Mouse (Mus musculus) testis, adult 2 months (tissue): ENCODE data around the gene Gm48552. TPM values are rescaled to one million over a fixed set of nuclear protein-coding genes. Genes with fewer than 3 reads are reported as not detected.

Experiments used
- H3K27ac ChIP-seq: fragments of 200-500 bp; 2 replicates; pipeline ENCODE4 v1.5.1; 2012; ENCODE audit warnings: low read depth, low read length; ENCODE audit not compliant: control insufficient read depth, insufficient read depth
- H3K27me3 ChIP-seq: fragments of 200-500 bp; 2 replicates; pipeline ENCODE4 v1.6.1; 2012; ENCODE audit warnings: mild to moderate bottlenecking, low read length, moderate library complexity; ENCODE audit not compliant: control insufficient read depth, insufficient read depth
- H3K36me3 ChIP-seq: fragments of 200-500 bp; 2 replicates; pipeline ENCODE4 v1.6.1; 2012; ENCODE audit warnings: mild to moderate bottlenecking, low read length; ENCODE audit not compliant: control insufficient read depth, insufficient read depth
- H3K4me1 ChIP-seq: fragments of 200-500 bp; 2 replicates; pipeline ENCODE4 v1.6.1; 2012; ENCODE audit warnings: low read length; ENCODE audit not compliant: control insufficient read depth, insufficient read depth
- H3K4me3 ChIP-seq: fragments of 200-500 bp; 2 replicates; pipeline ENCODE4 v1.5.1; 2012; ENCODE audit warnings: low read depth, mild to moderate bottlenecking, low read length, moderate library complexity, mixed read lengths; ENCODE audit not compliant: control insufficient read depth
- CTCF ChIP-seq: fragments of 200-500 bp; IDR thresholded peaks from 2 replicates; pipeline ENCODE4 v1.5.1; 2012; ENCODE audit warnings: low read depth, mild to moderate bottlenecking, inconsistent platforms, low read length, moderate library complexity; ENCODE audit not compliant: control insufficient read depth, insufficient read depth, insufficient replicate concordance
- POLR2A ChIP-seq: fragments of 200-500 bp; IDR thresholded peaks from 2 replicates; pipeline ENCODE4 v1.6.1; 2012; ENCODE audit warnings: low read depth, mild to moderate bottlenecking, inconsistent platforms, low read length, moderate library complexity; ENCODE audit not compliant: control insufficient read depth
- polyA plus RNA-seq: library from polyadenylated mRNA; depleted of rRNA; stranded (reverse); fragments of >200 nt; gene quantifications from 2 replicates; pipeline ENCODE4 v1.2.3, GENCODE M21; 2012

Gene Gm48552
- polyA plus RNA-seq, 1 experiment: not detected

DNA sequence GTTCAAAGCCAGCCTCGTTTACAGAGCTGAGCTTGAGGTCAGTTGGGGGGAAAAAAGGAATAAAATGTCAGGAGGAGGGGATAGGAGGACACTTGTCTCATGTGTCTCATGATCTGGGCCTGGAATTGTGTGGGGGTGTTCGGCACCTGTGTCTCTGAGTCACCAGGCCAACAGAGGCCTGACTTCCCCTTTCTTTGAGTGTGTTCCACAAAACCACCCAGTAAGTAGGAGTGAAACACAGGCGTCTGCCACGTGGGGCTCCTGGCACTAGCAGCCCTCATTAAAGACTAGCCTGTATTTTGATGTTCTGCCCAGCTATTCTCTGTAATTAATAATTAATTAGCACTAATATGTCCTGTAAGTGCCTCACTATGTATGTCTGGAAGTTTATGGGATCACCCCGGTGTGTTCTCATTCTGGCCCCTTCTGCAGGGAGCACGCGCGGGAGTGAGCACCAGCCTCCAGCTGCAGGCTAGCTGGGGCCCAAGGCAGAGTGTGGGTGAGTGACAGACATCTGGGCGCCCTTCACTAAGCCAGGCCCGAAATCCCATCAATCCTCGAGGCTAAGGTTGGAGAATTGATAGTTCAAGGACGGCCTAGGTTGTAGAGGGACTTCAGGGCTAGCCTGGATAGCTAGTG, 32.3 kb upstream of the Gm48552 start:
- TF ChIP-seq POLR2A (no peak), CTCF (no peak)
- Histone ChIP-seq H3K27ac (peak overlapping the region; percentile 62), H3K27me3 (no peaks in the 10 kb centered on the region), H3K36me3 (no peaks in the 10 kb centered on the region), H3K4me1 (peaks cover 31% of the 10 kb centered on the region), H3K4me3 (peak overlapping the region; percentile 98)

DNA sequence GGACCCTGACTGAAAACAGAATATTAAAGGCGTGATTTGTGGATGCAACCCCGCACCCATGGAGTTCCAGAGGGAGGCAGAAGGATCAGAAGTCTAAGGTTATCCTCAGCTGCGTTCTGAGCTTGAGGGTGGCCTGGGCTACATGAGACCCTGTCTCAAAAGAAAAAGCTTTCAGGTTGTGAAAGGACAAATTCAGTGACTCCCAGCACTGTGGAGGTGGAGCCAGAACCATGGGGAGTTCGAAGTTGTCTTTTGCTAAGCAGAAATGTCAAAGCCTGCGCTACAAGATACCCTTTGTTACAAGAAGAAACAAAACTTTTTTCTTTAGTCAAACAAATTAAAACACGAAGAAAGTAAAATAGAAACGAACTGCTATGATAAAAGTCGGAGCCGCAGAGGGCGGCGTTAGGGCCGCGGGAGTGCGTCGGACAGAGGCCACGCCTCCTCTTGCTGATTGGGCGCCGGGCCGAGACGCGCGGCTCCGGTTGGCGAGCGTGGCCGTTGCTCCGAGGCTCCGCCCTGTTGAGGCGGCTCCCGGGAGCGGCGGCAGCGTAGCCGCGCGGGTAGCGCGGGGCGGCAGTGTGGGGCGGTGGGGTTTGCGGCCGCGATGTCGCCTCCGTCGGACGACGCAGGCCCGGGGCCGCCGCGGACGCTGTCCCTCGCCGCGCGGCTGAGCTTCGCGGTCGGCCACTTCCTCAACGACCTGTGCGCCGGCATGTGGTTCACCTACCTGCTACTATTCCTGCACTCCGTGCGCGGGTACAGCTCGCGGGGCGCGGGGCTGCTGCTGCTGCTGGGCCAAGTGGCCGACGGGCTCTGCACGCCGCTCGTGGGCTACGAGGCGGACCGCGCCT, 31.6 kb upstream of the Gm48552 start, which contains the start of gene Mfsd12:
TSS of gene Mfsd12 (plus strand) at position 501 of the 854 bp plus-strand sequence.
- TF ChIP-seq CTCF (no peak), POLR2A (peak; percentile 57; the same call in 1 of the 2 replicates)
- Histone ChIP-seq H3K27me3 (no peaks in the 10 kb centered on the region), H3K27ac (peak within 1 kb of the TSS; percentile 94), H3K4me1 (peaks cover 26% of the 10 kb centered on the region), H3K4me3 (peak within 1 kb of the TSS; percentile 98), H3K36me3 (no peaks in the 10 kb centered on the region)

DNA sequence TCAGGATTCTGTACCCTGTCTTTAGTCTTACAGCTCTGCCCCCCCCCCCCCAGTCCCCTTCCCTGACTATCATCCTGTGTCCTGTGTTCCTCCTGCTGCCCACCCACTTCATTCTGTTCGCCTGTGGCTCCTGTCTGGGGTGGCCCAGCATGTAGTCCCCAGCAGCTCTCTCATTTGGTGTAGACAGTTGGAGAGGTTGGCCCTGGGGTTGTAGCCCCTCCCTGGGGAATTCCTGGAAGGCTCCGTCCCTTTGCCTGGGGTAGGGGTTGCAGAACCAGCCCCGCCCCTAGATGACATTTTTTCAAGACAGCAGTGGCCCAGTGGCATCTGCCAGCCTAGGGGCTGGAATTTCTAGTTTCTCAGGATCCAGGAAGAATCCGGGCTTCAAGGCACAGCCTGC, 30.6 kb upstream of the Gm48552 start:
- Histone ChIP-seq H3K27me3 (no peaks in the 10 kb centered on the region), H3K4me3 (peak overlapping the region; percentile 98), H3K27ac (no peak overlapping the region; the same call in 1 of the 2 replicates), H3K4me1 (peaks cover 31% of the 10 kb centered on the region), H3K36me3 (no peaks in the 10 kb centered on the region)
- TF ChIP-seq CTCF (no peak), POLR2A (no peak)

GRCm38 (mm10) chr10:81358841-81359240, 30.0 kb upstream of the Gm48552 start:
- Histone ChIP-seq H3K4me1 (peaks cover 36% of the 10 kb centered on the region), H3K27ac (no peak overlapping the region), H3K27me3 (no peaks in the 10 kb centered on the region), H3K36me3 (no peaks in the 10 kb centered on the region), H3K4me3 (peak overlapping the region; percentile 98)
- TF ChIP-seq POLR2A: no peak
- TF ChIP-seq CTCF: no peak

- no peaks in the 10 kb centered on the region for H3K36me3 ChIP-seq
- H3K27me3 ChIP-seq: no peaks in the 10 kb centered on the region
- peaks cover 41% of the 10 kb centered on the region for H3K4me1 ChIP-seq
- TF ChIP-seq CTCF (no peak), POLR2A (no peak)
- no peak overlapping the region for H3K27ac ChIP-seq
- H3K4me3 ChIP-seq: no peak overlapping the region
Observed at GRCm38 (mm10) chr10:81360721-81361120, 28.1 kb upstream of the Gm48552 start.

DNA sequence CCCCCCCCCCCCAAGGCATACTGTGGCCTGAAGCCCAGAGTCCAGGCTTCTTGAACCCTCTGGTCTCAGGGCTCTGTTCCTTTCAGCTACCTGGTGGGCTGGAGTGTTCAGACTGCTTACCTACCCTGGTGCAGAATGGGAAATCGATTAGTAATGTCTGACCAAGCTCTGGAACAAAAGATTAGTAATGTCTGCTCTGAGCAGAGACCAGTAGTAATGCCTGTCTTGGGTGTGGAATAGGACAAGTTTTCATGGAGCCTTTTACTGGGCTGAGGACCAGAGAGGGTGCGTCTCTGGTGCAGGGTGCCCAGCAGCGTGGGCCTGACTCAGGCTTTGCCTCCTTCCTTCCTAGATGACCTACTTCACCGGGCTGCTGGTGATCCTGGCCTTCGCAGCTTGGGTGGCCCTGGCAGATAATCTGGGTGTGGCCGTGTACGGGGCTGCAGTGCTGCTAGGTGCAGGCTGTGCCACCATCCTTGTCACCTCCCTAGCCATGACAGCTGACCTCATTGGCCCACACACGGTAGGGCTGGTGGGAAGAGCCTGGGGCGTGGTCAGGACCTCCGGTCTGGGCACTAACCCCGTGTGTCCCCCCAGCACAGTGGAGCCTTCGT, 26.4 kb upstream of the Gm48552 start:
- Histone ChIP-seq H3K36me3 (no peaks in the 10 kb centered on the region), H3K27ac (no peak overlapping the region), H3K4me1 (peaks cover 28% of the 10 kb centered on the region), H3K27me3 (no peaks in the 10 kb centered on the region), H3K4me3 (peak overlapping the region; percentile 83)
- no peak for TF ChIP-seq CTCF
- TF ChIP-seq POLR2A: no peak
